Mouse (Mus musculus): Measurements from ENCODE around the gene Ccdc34. TPM values are rescaled to one million over a fixed set of nuclear protein-coding genes. Genes with fewer than 3 reads are reported as not detected.

The Ccdc34 gene
- polyA plus RNA-seq, 1 experiment from 2014 or later: 59.0 TPM

DNA sequence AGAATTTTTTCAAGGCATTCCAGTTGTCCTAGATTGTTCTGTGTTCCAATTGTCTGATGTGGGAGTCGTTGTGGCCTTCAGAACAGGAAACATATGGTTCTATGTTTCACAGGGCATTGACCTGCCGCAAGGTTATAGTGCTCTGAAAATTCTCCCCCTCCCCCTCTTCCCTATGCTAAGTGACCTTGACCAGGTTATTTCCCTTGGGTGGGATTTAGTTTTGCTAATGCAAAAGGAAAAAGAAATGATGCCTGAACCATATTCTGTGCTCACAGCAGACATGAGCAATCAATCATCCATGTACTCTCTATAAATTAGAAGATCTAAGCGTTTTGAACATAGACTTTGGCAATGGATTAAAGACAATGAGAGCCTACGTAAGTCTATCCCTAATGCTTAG is 186.6 kb downstream of the Ccdc34 start:
- no peak for DNase-seq (ENCODE audit: low spot score, missing footprints)
- H3K27ac ChIP-seq (ENCODE audit: low read depth, low read length): no peak overlapping the region
- no peaks in the 10 kb centered on the region; the same call in 1 of the 2 replicates for H3K27me3 ChIP-seq (ENCODE audit: control insufficient read depth, insufficient read depth, low read length)
- no peaks in the 10 kb centered on the region for H3K4me1 ChIP-seq (ENCODE audit: control insufficient read depth, insufficient read depth, low read length)
- WGBS: 71% methylated on average over 4 of the region's 4 CpGs
- no peak for ATAC-seq (ENCODE audit: low FRiP score)
- no peak overlapping the region for H3K4me3 ChIP-seq (ENCODE audit: low read depth, low read length)
- no peak overlapping the region for H3K4me2 ChIP-seq
- H3K9ac ChIP-seq (ENCODE audit: low read length): no peak overlapping the region
- H3K9me3 ChIP-seq (ENCODE audit: control insufficient read depth, low read length): no peaks in the 10 kb centered on the region
- no peaks in the 10 kb centered on the region for H3K36me3 ChIP-seq (ENCODE audit: control insufficient read depth, insufficient read depth, low read length)

DNA sequence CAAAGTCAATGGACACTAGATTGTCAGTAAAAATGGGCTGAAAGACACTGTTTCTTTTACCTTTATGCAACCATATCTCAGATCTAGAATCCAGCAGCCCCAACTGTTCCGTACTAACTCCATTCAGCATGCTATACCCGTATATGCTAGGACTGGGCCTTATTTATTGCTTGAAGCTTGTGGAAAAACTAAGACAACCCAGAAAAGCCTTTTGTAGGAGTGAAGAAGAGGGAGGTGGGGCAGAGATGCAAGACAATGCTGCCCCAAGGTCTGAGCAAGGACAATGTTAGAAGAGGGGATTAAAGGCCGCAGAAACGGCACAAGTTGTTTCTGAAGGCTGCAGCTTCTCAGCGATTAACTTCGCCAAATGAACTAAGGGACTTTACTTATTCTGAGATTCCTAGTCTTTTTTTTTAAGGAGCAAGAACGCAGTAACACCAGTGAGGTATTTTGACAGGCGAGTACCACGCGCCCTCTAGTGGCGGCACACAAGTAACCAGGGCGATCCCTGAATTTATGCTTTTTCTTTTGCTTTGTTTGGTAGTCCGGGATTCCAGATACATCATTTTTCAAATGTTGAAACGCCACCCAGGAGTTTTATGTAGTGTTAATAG is 187.2 kb downstream of the Ccdc34 start:
- Histone ChIP-seq H3K9ac (ENCODE audit: low read length) (no peak overlapping the region), H3K4me2 (peak overlapping the region; percentile 16; the same call in 1 of the 2 replicates), H3K4me3 (ENCODE audit: low read depth, low read length) (no peak overlapping the region), H3K4me1 (ENCODE audit: control insufficient read depth, insufficient read depth, low read length) (no peaks in the 10 kb centered on the region), H3K27me3 (ENCODE audit: control insufficient read depth, insufficient read depth, low read length) (no peaks in the 10 kb centered on the region; the same call in 1 of the 2 replicates), H3K36me3 (ENCODE audit: control insufficient read depth, insufficient read depth, low read length) (no peaks in the 10 kb centered on the region), H3K9me3 (ENCODE audit: control insufficient read depth, low read length) (no peaks in the 10 kb centered on the region), H3K27ac (ENCODE audit: low read depth, low read length) (no peak overlapping the region)
- ATAC-seq (ENCODE audit: low FRiP score) (peak; percentile 62), DNase-seq (ENCODE audit: low spot score, missing footprints) (peak; percentile 94)
- WGBS: 8% methylated on average over 14 of the region's 14 CpGs

- DNase-seq (ENCODE audit: low spot score, missing footprints) (no peak), ATAC-seq (ENCODE audit: low FRiP score) (no peak)
- WGBS: 90% methylated on average over 8 of the region's 8 CpGs
Measured at GRCm38 (mm10) chr2:110210508-110211496, 193.2 kb downstream of the Ccdc34 start.

GRCm38 (mm10) chr2:110214278-110214677 is 196.7 kb downstream of the Ccdc34 start:
- no peaks in the 10 kb centered on the region for H3K9me3 ChIP-seq (ENCODE audit: control insufficient read depth, low read length)
- ATAC-seq (ENCODE audit: low FRiP score): no peak
- no peak overlapping the region for H3K27ac ChIP-seq (ENCODE audit: low read depth, low read length)
- no peaks in the 10 kb centered on the region for H3K36me3 ChIP-seq (ENCODE audit: control insufficient read depth, insufficient read depth, low read length)
- H3K4me2 ChIP-seq: no peak overlapping the region
- 90% methylated on average over 4 of the region's 4 CpGs for WGBS
- no peak overlapping the region for H3K4me3 ChIP-seq (ENCODE audit: low read depth, low read length)
- no peak overlapping the region for H3K9ac ChIP-seq (ENCODE audit: low read length)
- DNase-seq (ENCODE audit: low spot score, missing footprints): no peak
- no peaks in the 10 kb centered on the region for H3K4me1 ChIP-seq (ENCODE audit: control insufficient read depth, insufficient read depth, low read length)
- H3K27me3 ChIP-seq (ENCODE audit: control insufficient read depth, insufficient read depth, low read length): no peaks in the 10 kb centered on the region

More at GRCm38 (mm10) chr2:110210508-110211496, 193.2 kb downstream of the Ccdc34 start:
- H3K9me3 ChIP-seq (ENCODE audit: control insufficient read depth, low read length): no peaks in the 10 kb centered on the region
- H3K4me1 ChIP-seq (ENCODE audit: control insufficient read depth, insufficient read depth, low read length): no peaks in the 10 kb centered on the region
- H3K9ac ChIP-seq (ENCODE audit: low read length): no peak overlapping the region
- no peak overlapping the region for H3K27ac ChIP-seq (ENCODE audit: low read depth, low read length)
- no peaks in the 10 kb centered on the region for H3K27me3 ChIP-seq (ENCODE audit: control insufficient read depth, insufficient read depth, low read length)
- no peak overlapping the region for H3K4me2 ChIP-seq
- no peak overlapping the region for H3K4me3 ChIP-seq (ENCODE audit: low read depth, low read length)
- no peaks in the 10 kb centered on the region for H3K36me3 ChIP-seq (ENCODE audit: control insufficient read depth, insufficient read depth, low read length)

DNA sequence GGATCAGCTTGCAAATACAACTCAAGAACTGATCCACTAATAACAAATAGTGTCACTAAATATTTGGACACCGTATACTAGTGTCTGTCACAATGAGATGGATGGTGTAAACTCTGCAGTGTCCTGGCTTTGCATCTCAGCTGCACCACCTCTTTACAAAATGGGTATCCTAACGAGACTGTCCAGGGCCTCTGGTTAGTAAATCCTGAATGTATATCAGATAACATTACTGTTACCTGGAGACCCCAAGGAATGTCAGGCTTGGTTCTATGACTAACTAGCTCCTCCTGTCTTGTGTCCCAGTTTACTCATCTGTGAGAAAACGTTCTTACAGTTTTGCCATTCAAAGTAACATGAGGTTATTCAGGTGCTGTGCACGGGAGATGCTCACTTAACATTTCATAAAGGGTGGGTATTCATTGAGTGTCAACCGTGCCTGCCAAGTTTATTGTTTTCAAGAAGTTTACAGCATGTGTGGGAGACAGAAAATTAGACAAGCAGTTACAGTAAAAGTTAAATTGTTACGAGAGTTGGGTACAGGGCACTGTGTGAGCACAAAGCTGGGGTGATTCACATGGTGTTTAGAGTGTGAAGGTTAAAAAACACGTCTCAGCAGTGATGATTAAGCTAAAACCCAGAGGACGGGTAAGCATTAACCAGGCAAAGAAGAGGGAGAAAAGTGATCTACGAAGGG is 197.5 kb downstream of the Ccdc34 start:
- Histone ChIP-seq H3K4me1 (ENCODE audit: control insufficient read depth, insufficient read depth, low read length) (no peaks in the 10 kb centered on the region), H3K9ac (ENCODE audit: low read length) (no peak overlapping the region), H3K27me3 (ENCODE audit: control insufficient read depth, insufficient read depth, low read length) (no peaks in the 10 kb centered on the region), H3K27ac (ENCODE audit: low read depth, low read length) (no peak overlapping the region), H3K9me3 (ENCODE audit: control insufficient read depth, low read length) (no peaks in the 10 kb centered on the region), H3K4me3 (ENCODE audit: low read depth, low read length) (no peak overlapping the region), H3K4me2 (no peak overlapping the region), H3K36me3 (ENCODE audit: control insufficient read depth, insufficient read depth, low read length) (no peaks in the 10 kb centered on the region)
- ATAC-seq (ENCODE audit: low FRiP score): no peak
- WGBS: 78% methylated on average over 9 of the region's 9 CpGs
- DNase-seq (ENCODE audit: low spot score, missing footprints): no peak

DNA sequence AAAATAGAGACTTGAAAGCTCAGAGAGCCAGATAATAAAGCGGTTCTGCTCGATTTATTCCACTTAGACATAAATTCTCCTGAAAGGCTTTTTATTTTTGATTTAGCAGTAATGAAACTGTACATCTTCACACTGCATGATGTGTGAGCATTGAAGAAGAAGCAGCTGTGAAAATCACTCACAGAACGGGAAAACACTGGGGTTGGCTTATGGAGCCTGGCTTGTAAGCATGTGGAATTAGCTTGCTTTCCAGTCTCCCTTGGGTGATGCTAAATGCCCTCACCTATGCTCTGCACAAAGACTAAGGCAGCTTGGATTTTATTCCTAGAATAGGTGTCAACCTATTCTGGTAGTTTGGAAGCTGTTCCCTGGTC is 198.1 kb downstream of the Ccdc34 start:
- WGBS: 86% methylated on average over 3 of the region's 3 CpGs
- H3K9ac ChIP-seq (ENCODE audit: low read length): no peak overlapping the region

GRCm38 (mm10) chr2:110220492-110220891 is 202.9 kb downstream of the Ccdc34 start:
- no peak overlapping the region for H3K4me2 ChIP-seq
- no peaks in the 10 kb centered on the region for H3K36me3 ChIP-seq (ENCODE audit: control insufficient read depth, insufficient read depth, low read length)
- H3K27ac ChIP-seq (ENCODE audit: low read depth, low read length): no peak overlapping the region
- H3K4me1 ChIP-seq (ENCODE audit: control insufficient read depth, insufficient read depth, low read length): no peaks in the 10 kb centered on the region
- no peak for DNase-seq (ENCODE audit: low spot score, missing footprints)
- no peaks in the 10 kb centered on the region for H3K9me3 ChIP-seq (ENCODE audit: control insufficient read depth, low read length)
- no peak overlapping the region for H3K9ac ChIP-seq (ENCODE audit: low read length)
- 75% methylated on average over 1 of the region's 1 CpGs for WGBS
- ATAC-seq (ENCODE audit: low FRiP score): no peak
- H3K27me3 ChIP-seq (ENCODE audit: control insufficient read depth, insufficient read depth, low read length): no peaks in the 10 kb centered on the region
- H3K4me3 ChIP-seq (ENCODE audit: low read depth, low read length): no peak overlapping the region

More for the DNA sequence above, 198.1 kb downstream of the Ccdc34 start:
- no peaks in the 10 kb centered on the region for H3K9me3 ChIP-seq (ENCODE audit: control insufficient read depth, low read length)
- H3K27me3 ChIP-seq (ENCODE audit: control insufficient read depth, insufficient read depth, low read length): no peaks in the 10 kb centered on the region
- H3K4me3 ChIP-seq (ENCODE audit: low read depth, low read length): no peak overlapping the region
- no peak overlapping the region for H3K27ac ChIP-seq (ENCODE audit: low read depth, low read length)
- ATAC-seq (ENCODE audit: low FRiP score) (no peak), DNase-seq (ENCODE audit: low spot score, missing footprints) (no peak)
- no peak overlapping the region for H3K4me2 ChIP-seq
- H3K36me3 ChIP-seq (ENCODE audit: control insufficient read depth, insufficient read depth, low read length): no peaks in the 10 kb centered on the region
- no peaks in the 10 kb centered on the region for H3K4me1 ChIP-seq (ENCODE audit: control insufficient read depth, insufficient read depth, low read length)

- ATAC-seq (ENCODE audit: low FRiP score) (no peak), DNase-seq (ENCODE audit: low spot score, missing footprints) (no peak)
- 95% methylated on average over 2 of the region's 2 CpGs for WGBS
- Histone ChIP-seq H3K9ac (ENCODE audit: low read length) (no peak overlapping the region), H3K4me3 (ENCODE audit: low read depth, low read length) (no peak overlapping the region), H3K27ac (ENCODE audit: low read depth, low read length) (no peak overlapping the region), H3K36me3 (ENCODE audit: control insufficient read depth, insufficient read depth, low read length) (no peaks in the 10 kb centered on the region), H3K4me1 (ENCODE audit: control insufficient read depth, insufficient read depth, low read length) (no peaks in the 10 kb centered on the region), H3K4me2 (no peak overlapping the region), H3K9me3 (ENCODE audit: control insufficient read depth, low read length) (no peaks in the 10 kb centered on the region), H3K27me3 (ENCODE audit: control insufficient read depth, insufficient read depth, low read length) (no peaks in the 10 kb centered on the region)
Measured at GRCm38 (mm10) chr2:110222793-110223192, 205.2 kb downstream of the Ccdc34 start.
